Mouse (Mus musculus) liver, adult 2 months (tissue): ENCODE measurements around the gene Kctd4. TPM values are rescaled to one million over a fixed set of nuclear protein-coding genes. Genes with fewer than 3 reads are reported as not detected.

ENCODE experiments used
- DNase-seq: peaks from one replicate; pipeline ENCODE4 v3.0.0-alpha.2; 2011; ENCODE audit warnings: low read depth, low spot score; ENCODE audit errors: extremely low read depth
- H3K27ac ChIP-seq: fragments of 200-500 bp; replicated peaks from 2 replicates; pipeline ENCODE4 v1.5.1; 2012; ENCODE audit warnings: low read depth, mild to moderate bottlenecking, control low read depth, inconsistent platforms, low read length; ENCODE audit not compliant: insufficient read depth
- H3K27me3 ChIP-seq: fragments of 200-500 bp; 2 replicates; pipeline ENCODE4 v1.6.1; 2012; ENCODE audit warnings: mild to moderate bottlenecking, moderate library complexity, low read length, inconsistent platforms; ENCODE audit not compliant: control insufficient read depth, insufficient read depth
- H3K36me3 ChIP-seq: fragments of 200-500 bp; 2 replicates; pipeline ENCODE4 v1.6.1; 2012; ENCODE audit warnings: low read length, inconsistent platforms; ENCODE audit not compliant: control insufficient read depth, insufficient read depth
- H3K4me1 ChIP-seq: fragments of 200-500 bp; 2 replicates; pipeline ENCODE4 v1.6.1; 2011; ENCODE audit warnings: low read length; ENCODE audit not compliant: control insufficient read depth, insufficient read depth
- H3K4me3 ChIP-seq: fragments of 200-500 bp; 2 replicates; pipeline ENCODE4 v1.5.1; 2011; ENCODE audit warnings: low read depth, mild to moderate bottlenecking, control low read depth, low read length, moderate library complexity; ENCODE audit not compliant: insufficient read depth
- H3K79me2 ChIP-seq: fragments of 200-500 bp; 2 replicates; pipeline ENCODE4 v1.6.1; 2012; ENCODE audit warnings: inconsistent platforms, mild to moderate bottlenecking, low read length, moderate library complexity; ENCODE audit not compliant: control insufficient read depth, insufficient read depth
- H3K9ac ChIP-seq: fragments of 200-500 bp; 2 replicates; pipeline ENCODE4 v1.6.1; 2012; ENCODE audit warnings: low read depth, mild to moderate bottlenecking, control low read depth, inconsistent platforms, low read length
- CTCF ChIP-seq: fragments of 200-500 bp; IDR thresholded peaks from 2 replicates; pipeline ENCODE4 v1.5.1; 2011; ENCODE audit warnings: low read depth, low read length, control low read depth
- POLR2A ChIP-seq: fragments of 200-500 bp; IDR thresholded peaks from 2 replicates; pipeline ENCODE4 v1.6.1; 2011; ENCODE audit warnings: low read length, control low read depth; ENCODE audit not compliant: insufficient read depth; ENCODE audit errors: extremely low read depth
- WGBS: fragments of 180-500 bp; shearing (Covaris S2); methylation state at CpG from one replicate; pipeline ENCODE4 v1.1.7; 2018; 5-methylcytosine and 5-hydroxymethylcytosine counted together
- polyA plus RNA-seq: library from polyadenylated mRNA; depleted of rRNA; stranded (reverse); fragments of >200 nt; gene quantifications from 2 replicates; pipeline ENCODE4 v1.2.3, GENCODE M21; 2012
- total RNA-seq: library from RNA; depleted of rRNA; stranded (reverse); fragments of >200 nt; gene quantifications from 2 replicates; pipeline ENCODE4 v1.2.3, GENCODE M21; 2014

Kctd4 gene
- total and polyA plus RNA-seq, 2 experiments, result not detected

GRCm38 (mm10) chr14:75931266-75931665 lies 23.5 kb upstream of the Kctd4 start:
- Histone ChIP-seq H3K79me2 (no peaks in the 10 kb centered on the region), H3K27me3 (no peaks in the 10 kb centered on the region), H3K9ac (no peak overlapping the region), H3K36me3 (no peaks in the 10 kb centered on the region), H3K4me3 (no peak overlapping the region), H3K4me1 (no peaks in the 10 kb centered on the region), H3K27ac (no peak overlapping the region)
- TF ChIP-seq POLR2A (no peak), CTCF (no peak)
- no peak for DNase-seq
- 96% methylated on average over 23 of the region's 23 CpGs for WGBS

DNA sequence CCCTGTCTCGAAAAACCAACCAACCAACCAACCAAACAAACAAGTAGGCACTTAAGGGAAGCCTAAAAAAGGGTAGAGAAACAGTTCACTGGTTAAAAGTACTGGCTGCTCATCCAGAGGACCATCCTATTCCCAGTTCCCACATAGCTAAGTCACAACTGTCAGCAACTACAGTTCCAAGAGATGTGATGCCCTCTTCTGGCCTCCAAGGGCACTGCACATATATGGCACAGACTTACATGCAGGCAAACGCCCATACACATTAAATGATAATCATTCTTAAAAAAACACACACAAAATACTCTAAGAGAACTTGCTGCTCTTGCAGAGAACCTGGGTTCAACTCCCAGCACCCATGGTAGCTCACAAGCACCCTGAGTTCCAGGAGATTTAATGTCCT lies 20.4 kb upstream of the Kctd4 start:
- Histone ChIP-seq H3K36me3 (no peaks in the 10 kb centered on the region), H3K4me3 (no peak overlapping the region), H3K27ac (no peak overlapping the region), H3K4me1 (no peaks in the 10 kb centered on the region), H3K79me2 (no peaks in the 10 kb centered on the region; the same call in 1 of the 2 replicates), H3K9ac (no peak overlapping the region), H3K27me3 (no peaks in the 10 kb centered on the region)
- TF ChIP-seq POLR2A (no peak), CTCF (peak; percentile 60)
- 81% methylated on average over 2 of the region's 2 CpGs for WGBS
- DNase-seq, result peak; percentile 37

DNA sequence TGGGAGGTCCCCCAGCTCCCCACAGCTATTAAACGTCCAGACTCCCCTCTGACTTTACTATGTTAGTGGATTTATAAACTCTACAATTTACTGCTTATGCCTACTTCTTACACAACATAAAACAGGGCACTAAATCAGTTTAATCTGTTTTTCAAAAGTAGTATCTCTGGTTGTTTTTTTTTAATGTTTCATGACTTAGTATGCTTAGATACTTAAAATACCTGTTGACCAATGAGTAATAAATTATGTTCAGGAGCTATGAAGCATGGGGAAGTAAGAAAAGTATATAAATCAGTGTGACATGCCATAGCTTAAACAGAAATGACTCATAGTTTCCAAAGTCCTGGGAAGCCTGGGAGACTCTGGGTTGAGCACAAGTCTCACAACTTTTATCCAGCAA lies 17.1 kb upstream of the Kctd4 start:
- H3K4me1 ChIP-seq, result no peaks in the 10 kb centered on the region
- no peak overlapping the region for H3K9ac ChIP-seq
- H3K27ac ChIP-seq, result no peak overlapping the region
- H3K4me3 ChIP-seq, result no peak overlapping the region
- no peak for TF ChIP-seq POLR2A
- no peak for TF ChIP-seq CTCF
- WGBS, result 81% methylated on average over 1 of the region's 1 CpGs
- H3K27me3 ChIP-seq, result no peaks in the 10 kb centered on the region
- H3K79me2 ChIP-seq, result no peaks in the 10 kb centered on the region; the same call in 1 of the 2 replicates
- DNase-seq, result no peak
- H3K36me3 ChIP-seq, result no peaks in the 10 kb centered on the region

DNA sequence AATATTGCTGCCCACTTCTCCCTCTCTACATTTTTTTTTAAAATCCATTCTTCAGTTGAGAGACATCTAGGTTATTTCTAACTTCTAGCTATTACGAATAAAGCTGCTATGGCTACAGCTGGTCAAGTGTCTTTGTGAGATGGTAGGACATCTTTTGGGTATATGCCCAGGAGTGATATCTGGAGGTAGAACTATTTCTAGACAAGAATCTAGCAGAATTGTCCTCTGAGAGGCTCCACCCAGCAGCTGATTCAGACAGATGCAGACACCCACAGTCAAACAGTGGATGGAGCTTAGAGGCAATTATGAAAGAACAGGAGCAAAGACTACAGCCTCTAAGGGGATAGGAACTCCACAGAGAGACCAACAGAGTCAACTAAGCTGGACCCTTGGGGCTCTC lies 13.3 kb upstream of the Kctd4 start:
- no peaks in the 10 kb centered on the region for H3K4me1 ChIP-seq
- H3K27me3 ChIP-seq, result no peaks in the 10 kb centered on the region
- no peak overlapping the region for H3K9ac ChIP-seq
- no peaks in the 10 kb centered on the region; the same call in 1 of the 2 replicates for H3K79me2 ChIP-seq
- no peak overlapping the region for H3K27ac ChIP-seq
- DNase-seq, result no peak
- TF ChIP-seq POLR2A, result no peak
- TF ChIP-seq CTCF, result no peak
- no peaks in the 10 kb centered on the region for H3K36me3 ChIP-seq
- WGBS, result 98% methylated on average over 1 of the region's 1 CpGs
- H3K4me3 ChIP-seq, result no peak overlapping the region

- Histone ChIP-seq H3K27me3 (no peaks in the 10 kb centered on the region), H3K36me3 (no peaks in the 10 kb centered on the region; the same call in 1 of the 2 replicates), H3K9ac (no peak overlapping the region), H3K27ac (no peak overlapping the region), H3K79me2 (no peaks in the 10 kb centered on the region; the same call in 1 of the 2 replicates), H3K4me1 (no peaks in the 10 kb centered on the region), H3K4me3 (no peak overlapping the region)
- TF ChIP-seq POLR2A (no peak), CTCF (no peak)
- WGBS, result 92% methylated on average over 3 of the region's 3 CpGs
- no peak for DNase-seq
These were observed 12.4 kb upstream of the Kctd4 start for GRCm38 (mm10) chr14:75942365-75942764.

GRCm38 (mm10) chr14:75947674-75948073 lies 7.1 kb upstream of the Kctd4 start:
- WGBS, result 90% methylated on average over 3 of the region's 3 CpGs
- no peaks in the 10 kb centered on the region for H3K4me1 ChIP-seq
- H3K27ac ChIP-seq, result no peak overlapping the region
- H3K79me2 ChIP-seq, result no peaks in the 10 kb centered on the region; the same call in 1 of the 2 replicates
- no peak for DNase-seq
- H3K9ac ChIP-seq, result no peak overlapping the region
- TF ChIP-seq POLR2A, result no peak
- TF ChIP-seq CTCF, result no peak
- H3K4me3 ChIP-seq, result no peak overlapping the region
- H3K27me3 ChIP-seq, result no peaks in the 10 kb centered on the region
- no peaks in the 10 kb centered on the region; the same call in 1 of the 2 replicates for H3K36me3 ChIP-seq
